Mouse (Mus musculus) bone marrow, adult 2 months (tissue): ENCODE measurements around the gene Stpg4.

Experiments
- CTCF ChIP-seq: fragments of 200-500 bp; IDR thresholded peaks from 2 replicates; pipeline ENCODE4 v1.5.1; 2011; ENCODE audit warnings: low read length, control low read depth; ENCODE audit not compliant: control insufficient read depth, insufficient read depth
- POLR2A ChIP-seq: fragments of 200-500 bp; IDR thresholded peaks from 2 replicates; pipeline ENCODE4 v1.6.1; 2011; ENCODE audit warnings: low read depth, mild to moderate bottlenecking, control low read depth, low read length, borderline replicate concordance; ENCODE audit not compliant: control insufficient read depth

GRCm38 (mm10) chr17:87364108-87364507 is 63.4 kb downstream of the Stpg4 start:
- TF ChIP-seq CTCF (no peak), POLR2A (no peak)
